Mouse (Mus musculus): ENCODE measurements around the gene Gfm1. TPM values are rescaled to one million over a fixed set of nuclear protein-coding genes. Genes with fewer than 3 reads are reported as not detected.
A peak's percentile ranks its signal among the peaks of the same experiment; 100 is the strongest.

Gene Gfm1
- polyA plus RNA-seq, 1 experiment from 2014 or later = 42.3 TPM

- Histone ChIP-seq H3K4me2 (ENCODE audit: low read depth, low read length) (peak overlapping the region; percentile 80), H3K36me3 (ENCODE audit: control insufficient read depth, insufficient read depth, low read length) (peaks cover 26% of the 10 kb centered on the region), H3K9me3 (ENCODE audit: control insufficient read depth, low read length) (no peaks in the 10 kb centered on the region), H3K4me1 (replicated peaks; ENCODE audit: control insufficient read depth, insufficient read depth, low read length) (peaks cover 4% of the 10 kb centered on the region; the same call in 1 of the 2 replicates), H3K27ac (ENCODE audit: low read length) (peak overlapping the region; percentile 92), H3K27me3 (ENCODE audit: control insufficient read depth, insufficient read depth, low read depth, low read length) (no peaks in the 10 kb centered on the region), H3K4me3 (ENCODE audit: low read length) (peak overlapping the region; percentile 62), H3K9ac (ENCODE audit: low read length) (peak overlapping the region; percentile 74)
- WGBS = under 1% methylated on average over 12 of the region's 12 CpGs
- ATAC-seq (ENCODE audit: low read depth) = peak; percentile 57; the same call in 1 of the 2 replicates
Measured at GRCm38 (mm10) chr3:67463001-67463400, 33.1 kb downstream of the Gfm1 start.

- no peaks in the 10 kb centered on the region for H3K9me3 ChIP-seq (ENCODE audit: control insufficient read depth, low read length)
- H3K4me1 ChIP-seq (replicated peaks; ENCODE audit: control insufficient read depth, insufficient read depth, low read length) = peaks cover 4% of the 10 kb centered on the region; the same call in 1 of the 2 replicates
- H3K27ac ChIP-seq (ENCODE audit: low read length) = peak within 1 kb of the TSS; percentile 92
- peak within 1 kb of the TSS; percentile 80 for H3K4me2 ChIP-seq (ENCODE audit: low read depth, low read length)
- peak; percentile 94 for ATAC-seq (ENCODE audit: low read depth)
- under 1% methylated on average over 42 of the region's 43 CpGs for WGBS
- H3K27me3 ChIP-seq (ENCODE audit: control insufficient read depth, insufficient read depth, low read depth, low read length) = no peaks in the 10 kb centered on the region
- H3K4me3 ChIP-seq (ENCODE audit: low read length) = peak within 1 kb of the TSS; percentile 62
- H3K9ac ChIP-seq (ENCODE audit: low read length) = peak within 1 kb of the TSS; percentile 74
- H3K36me3 ChIP-seq (ENCODE audit: control insufficient read depth, insufficient read depth, low read length) = peaks cover 25% of the 10 kb centered on the region
Measured at GRCm38 (mm10) chr3:67463450-67464372, 33.8 kb downstream of the Gfm1 start, which contains the start of gene Lxn. Lxn (minus strand) TSS chr3:67463926.

- peaks cover 7% of the 10 kb centered on the region for H3K36me3 ChIP-seq (ENCODE audit: control insufficient read depth, insufficient read depth, low read length)
- H3K4me2 ChIP-seq (ENCODE audit: low read depth, low read length) = no peak overlapping the region
- peaks cover 4% of the 10 kb centered on the region; the same call in 1 of the 2 replicates for H3K4me1 ChIP-seq (replicated peaks; ENCODE audit: control insufficient read depth, insufficient read depth, low read length)
- H3K27me3 ChIP-seq (ENCODE audit: control insufficient read depth, insufficient read depth, low read depth, low read length) = no peaks in the 10 kb centered on the region
- no peak for ATAC-seq (ENCODE audit: low read depth)
- no peaks in the 10 kb centered on the region for H3K9me3 ChIP-seq (ENCODE audit: control insufficient read depth, low read length)
- no peak overlapping the region for H3K9ac ChIP-seq (ENCODE audit: low read length)
- no peak overlapping the region for H3K4me3 ChIP-seq (ENCODE audit: low read length)
- WGBS = 95% methylated on average over 5 of the region's 5 CpGs
- H3K27ac ChIP-seq (ENCODE audit: low read length) = no peak overlapping the region
Measured at GRCm38 (mm10) chr3:67466576-67466975, 36.7 kb downstream of the Gfm1 start.

- Histone ChIP-seq H3K9ac (ENCODE audit: low read length) (no peak overlapping the region), H3K9me3 (ENCODE audit: control insufficient read depth, low read length) (no peaks in the 10 kb centered on the region), H3K4me3 (ENCODE audit: low read length) (no peak overlapping the region), H3K36me3 (ENCODE audit: control insufficient read depth, insufficient read depth, low read length) (peaks cover 7% of the 10 kb centered on the region), H3K4me1 (replicated peaks; ENCODE audit: control insufficient read depth, insufficient read depth, low read length) (0 out of 2 replicates have a peak, but pooled peaks cover 4% of the 10 kb centered on the region), H3K27ac (ENCODE audit: low read length) (no peak overlapping the region), H3K4me2 (ENCODE audit: low read depth, low read length) (no peak overlapping the region), H3K27me3 (ENCODE audit: control insufficient read depth, insufficient read depth, low read depth, low read length) (no peaks in the 10 kb centered on the region)
- WGBS = 89% methylated on average over 2 of the region's 2 CpGs
- no peak for ATAC-seq (ENCODE audit: low read depth)
Measured at GRCm38 (mm10) chr3:67467281-67467680, 37.4 kb downstream of the Gfm1 start.

GRCm38 (mm10) chr3:67471408-67472127 is 41.7 kb downstream of the Gfm1 start:
- ATAC-seq (ENCODE audit: low read depth) = no peak
- no peak overlapping the region for H3K4me2 ChIP-seq (ENCODE audit: low read depth, low read length)
- no peak overlapping the region for H3K4me3 ChIP-seq (ENCODE audit: low read length)
- H3K9ac ChIP-seq (ENCODE audit: low read length) = no peak overlapping the region
- H3K27me3 ChIP-seq (ENCODE audit: control insufficient read depth, insufficient read depth, low read depth, low read length) = no peaks in the 10 kb centered on the region
- no peaks in the 10 kb centered on the region for H3K9me3 ChIP-seq (ENCODE audit: control insufficient read depth, low read length)
- H3K4me1 ChIP-seq (replicated peaks; ENCODE audit: control insufficient read depth, insufficient read depth, low read length) = no peaks in the 10 kb centered on the region
- H3K27ac ChIP-seq (ENCODE audit: low read length) = no peak overlapping the region
- H3K36me3 ChIP-seq (ENCODE audit: control insufficient read depth, insufficient read depth, low read length) = peaks cover 19% of the 10 kb centered on the region
- 73% methylated on average over 4 of the region's 4 CpGs for WGBS

GRCm38 (mm10) chr3:67473438-67473837 is 43.5 kb downstream of the Gfm1 start:
- no peak overlapping the region for H3K27ac ChIP-seq (ENCODE audit: low read length)
- no peaks in the 10 kb centered on the region for H3K4me1 ChIP-seq (replicated peaks; ENCODE audit: control insufficient read depth, insufficient read depth, low read length)
- no peak overlapping the region for H3K4me3 ChIP-seq (ENCODE audit: low read length)
- H3K9me3 ChIP-seq (ENCODE audit: control insufficient read depth, low read length) = no peaks in the 10 kb centered on the region
- H3K27me3 ChIP-seq (ENCODE audit: control insufficient read depth, insufficient read depth, low read depth, low read length) = no peaks in the 10 kb centered on the region
- peaks cover 16% of the 10 kb centered on the region for H3K36me3 ChIP-seq (ENCODE audit: control insufficient read depth, insufficient read depth, low read length)
- H3K4me2 ChIP-seq (ENCODE audit: low read depth, low read length) = no peak overlapping the region
- no peak for ATAC-seq (ENCODE audit: low read depth)
- no peak overlapping the region for H3K9ac ChIP-seq (ENCODE audit: low read length)
- WGBS = 71% methylated on average over 6 of the region's 6 CpGs

- Histone ChIP-seq H3K4me2 (ENCODE audit: low read depth, low read length) (no peak overlapping the region), H3K9ac (ENCODE audit: low read length) (no peak overlapping the region), H3K27me3 (ENCODE audit: control insufficient read depth, insufficient read depth, low read depth, low read length) (no peaks in the 10 kb centered on the region), H3K4me1 (replicated peaks; ENCODE audit: control insufficient read depth, insufficient read depth, low read length) (no peaks in the 10 kb centered on the region; the same call in 1 of the 2 replicates), H3K4me3 (ENCODE audit: low read length) (no peak overlapping the region), H3K27ac (ENCODE audit: low read length) (no peak overlapping the region), H3K9me3 (ENCODE audit: control insufficient read depth, low read length) (no peaks in the 10 kb centered on the region), H3K36me3 (ENCODE audit: control insufficient read depth, insufficient read depth, low read length) (peaks cover 16% of the 10 kb centered on the region)
- WGBS = 91% methylated on average over 11 of the region's 11 CpGs
- ATAC-seq (ENCODE audit: low read depth) = no peak
Measured at GRCm38 (mm10) chr3:67479806-67480205, 49.9 kb downstream of the Gfm1 start.

- Histone ChIP-seq H3K27ac (ENCODE audit: low read length) (no peak overlapping the region), H3K4me2 (ENCODE audit: low read depth, low read length) (no peak overlapping the region), H3K9me3 (ENCODE audit: control insufficient read depth, low read length) (no peaks in the 10 kb centered on the region), H3K9ac (ENCODE audit: low read length) (no peak overlapping the region), H3K27me3 (ENCODE audit: control insufficient read depth, insufficient read depth, low read depth, low read length) (no peaks in the 10 kb centered on the region), H3K4me3 (ENCODE audit: low read length) (no peak overlapping the region), H3K4me1 (replicated peaks; ENCODE audit: control insufficient read depth, insufficient read depth, low read length) (no peaks in the 10 kb centered on the region; the same call in 1 of the 2 replicates), H3K36me3 (ENCODE audit: control insufficient read depth, insufficient read depth, low read length) (0 out of 2 replicates have a peak, but pooled peaks cover 4% of the 10 kb centered on the region)
- no peak for ATAC-seq (ENCODE audit: low read depth)
- WGBS = 86% methylated on average over 10 of the region's 10 CpGs
Measured at GRCm38 (mm10) chr3:67482400-67482799, 52.5 kb downstream of the Gfm1 start.

- Histone ChIP-seq H3K27ac (ENCODE audit: low read length) (no peak overlapping the region), H3K27me3 (ENCODE audit: control insufficient read depth, insufficient read depth, low read depth, low read length) (no peaks in the 10 kb centered on the region), H3K9me3 (ENCODE audit: control insufficient read depth, low read length) (no peaks in the 10 kb centered on the region), H3K4me1 (replicated peaks; ENCODE audit: control insufficient read depth, insufficient read depth, low read length) (no peaks in the 10 kb centered on the region; the same call in 1 of the 2 replicates), H3K4me2 (ENCODE audit: low read depth, low read length) (no peak overlapping the region), H3K4me3 (ENCODE audit: low read length) (no peak overlapping the region), H3K36me3 (ENCODE audit: control insufficient read depth, insufficient read depth, low read length) (no peaks in the 10 kb centered on the region), H3K9ac (ENCODE audit: low read length) (no peak overlapping the region)
- WGBS = 84% methylated on average over 2 of the region's 2 CpGs
- no peak for ATAC-seq (ENCODE audit: low read depth)
Measured at GRCm38 (mm10) chr3:67485233-67485632, 55.3 kb downstream of the Gfm1 start.

All from lung, embryonic 16.5 days (tissue).